Mouse (Mus musculus): ENCODE measurements around the gene Cfap45.

DNA sequence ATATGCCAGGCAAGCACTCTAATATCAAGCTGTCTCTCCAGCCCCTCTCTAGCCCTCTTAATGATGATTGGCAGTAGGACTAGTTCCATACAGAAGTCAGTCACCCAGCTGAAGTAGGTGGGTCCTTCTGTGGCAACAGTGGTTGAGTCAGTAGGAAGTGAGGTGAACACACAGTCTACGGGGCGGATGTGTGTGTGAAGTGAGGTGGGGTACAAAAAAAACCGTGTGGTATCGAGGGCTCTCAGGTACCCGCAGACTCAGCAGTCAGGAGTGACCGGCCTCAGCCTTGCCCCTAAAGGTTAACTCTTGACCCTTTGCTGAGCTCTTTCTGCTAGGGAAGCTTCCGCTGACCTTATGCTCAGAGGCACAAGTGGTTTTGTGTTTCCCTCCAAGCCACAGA is 27.9 kb downstream of the Cfap45 start:
- TF ChIP-seq USF1 (IDR thresholded peaks at IDR 0.05; ENCODE audit: low read depth) (no peak), MAX (IDR thresholded peaks at IDR 0.05; ENCODE audit: low read depth) (no peak), SRF (IDR thresholded peaks at IDR 0.05; ENCODE audit: control insufficient read depth, insufficient read length, low read depth) (no peak), POLR2A (IDR thresholded peaks at IDR 0.05; ENCODE audit: insufficient read length, low read depth) (no peak), TCF12 (IDR thresholded peaks at IDR 0.05; ENCODE audit: insufficient read depth, poor library complexity, severe bottlenecking) (no peak), POLR2AphosphoS2 (IDR thresholded peaks at IDR 0.05; ENCODE audit: insufficient read length, low read depth) (no peak), TCF3 (IDR thresholded peaks at IDR 0.05; ENCODE audit: insufficient read length, low read depth) (no peak), MYOG (IDR thresholded peaks at IDR 0.05; ENCODE audit: control insufficient read depth in 1 of 3, insufficient read depth in 1 of 3, insufficient read length in 2 of 3, low read depth in 2 of 3) (no peak), E2F4 (IDR thresholded peaks at IDR 0.05; ENCODE audit: insufficient read depth) (no peak)

Data from myocyte (in vitro differentiated cells).